Mouse (Mus musculus) NIH3T3 (cell line): ENCODE data around the gene AL732309.1.
"Not testable (repeated sequence)": the region's sequence is repeated elsewhere in the genome, so short reads cannot be mapped to it uniquely, and the experiment has no call there.

Experiments
- DNase-seq: peaks from one replicate; pipeline ENCODE4 v3.0.0-alpha.2; 2012; ENCODE audit warnings: low read depth

Gene AL732309.1

DNA sequence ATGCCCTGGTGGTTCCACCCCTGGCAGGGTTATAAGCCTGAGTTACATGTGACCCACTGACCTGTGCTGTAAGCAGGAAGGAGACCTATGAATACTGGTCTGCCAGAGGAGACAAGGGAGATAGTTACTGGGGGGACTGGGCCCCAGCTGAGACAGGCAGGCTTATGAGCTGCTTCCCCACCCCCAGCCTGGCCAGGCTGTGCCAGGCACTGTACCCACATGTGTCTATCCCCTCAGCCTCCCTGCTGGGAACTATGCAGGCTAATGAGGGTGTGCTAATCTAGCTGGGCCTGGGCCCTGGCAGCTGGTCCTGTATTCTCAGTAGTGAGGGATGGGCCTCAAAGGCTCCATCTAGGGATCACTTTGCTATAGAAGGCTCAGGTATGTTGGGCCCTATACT is 20.6 kb upstream of the AL732309.1 start:
- DNase-seq = no peak

DNA sequence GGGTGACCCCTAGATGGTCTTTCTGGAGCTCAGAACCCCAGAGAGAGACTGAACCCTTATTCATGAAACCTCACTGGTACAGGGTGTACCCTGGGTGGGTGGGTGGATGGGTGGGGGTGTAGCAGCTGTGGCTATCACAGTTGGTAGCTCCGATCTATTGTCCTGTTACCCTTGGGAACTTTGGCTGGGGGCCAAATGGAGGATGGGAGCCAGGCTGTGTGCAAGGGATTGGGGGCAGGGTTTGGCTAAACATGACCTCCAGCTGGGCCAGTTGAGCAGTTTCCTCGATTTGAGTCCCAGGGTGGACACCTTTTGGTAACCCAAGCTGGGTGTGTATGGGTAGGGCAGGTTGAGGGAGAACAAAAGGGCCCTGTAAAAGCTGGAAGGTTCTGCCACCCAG is 20.1 kb upstream of the AL732309.1 start:
- no peak for DNase-seq

DNA sequence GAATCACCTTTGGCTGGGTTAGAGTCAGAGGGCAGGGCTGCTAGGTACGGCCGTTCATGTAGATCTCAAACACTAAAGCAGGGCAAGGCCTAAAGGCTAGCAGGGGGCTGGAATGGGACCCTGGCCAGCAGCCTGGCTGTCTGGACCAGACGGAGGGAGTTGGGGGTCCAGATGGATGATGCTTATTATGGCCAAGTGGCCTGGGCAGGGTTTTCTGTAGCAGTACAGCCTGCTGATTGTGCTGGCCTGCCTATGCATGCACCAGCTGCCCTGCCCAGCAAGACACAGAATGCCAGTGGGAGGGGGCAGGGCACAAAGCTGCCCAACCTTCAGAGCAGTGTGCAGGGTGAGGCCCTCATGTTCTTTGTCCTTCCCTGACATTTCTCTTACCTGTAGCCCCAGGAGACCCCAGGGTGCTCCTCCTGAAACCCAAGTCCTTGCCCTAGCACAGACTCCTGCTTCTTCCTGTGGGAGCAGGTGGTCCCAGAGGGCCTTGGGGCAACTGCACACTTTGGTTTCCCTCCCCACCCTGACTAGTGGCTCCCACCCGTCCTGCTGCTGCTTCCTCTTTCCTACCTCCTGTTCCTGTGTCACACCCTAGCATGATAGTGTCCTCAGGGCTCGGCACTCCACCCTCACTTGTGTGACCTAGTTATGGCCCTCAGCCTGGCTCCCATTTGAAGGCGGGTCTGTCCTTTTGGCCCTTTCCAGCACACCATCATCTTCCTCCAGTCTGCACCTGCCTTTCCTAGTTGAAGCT is 19.4 kb upstream of the AL732309.1 start:
- DNase-seq = no peak

DNA sequence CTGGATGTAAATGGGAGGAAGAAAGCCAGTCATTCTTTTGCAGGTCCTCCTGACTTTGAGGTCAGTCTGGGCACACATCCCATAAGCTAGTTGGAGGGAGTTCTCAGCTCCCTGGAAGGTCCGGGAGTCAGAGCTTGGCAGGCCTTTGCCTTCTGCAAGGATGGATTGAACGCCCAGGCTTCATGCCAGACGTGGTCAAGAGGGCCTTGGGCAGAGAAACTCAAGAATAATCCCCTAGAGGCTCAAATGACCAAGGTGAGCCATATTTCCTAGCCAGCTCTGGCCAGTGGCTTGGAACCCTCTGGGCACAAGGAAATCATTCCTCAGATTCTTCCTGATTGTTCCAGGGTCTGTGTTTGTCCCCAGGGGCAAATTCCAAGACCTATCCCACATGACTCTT is 18.2 kb upstream of the AL732309.1 start:
- peak; percentile 80 for DNase-seq

DNA sequence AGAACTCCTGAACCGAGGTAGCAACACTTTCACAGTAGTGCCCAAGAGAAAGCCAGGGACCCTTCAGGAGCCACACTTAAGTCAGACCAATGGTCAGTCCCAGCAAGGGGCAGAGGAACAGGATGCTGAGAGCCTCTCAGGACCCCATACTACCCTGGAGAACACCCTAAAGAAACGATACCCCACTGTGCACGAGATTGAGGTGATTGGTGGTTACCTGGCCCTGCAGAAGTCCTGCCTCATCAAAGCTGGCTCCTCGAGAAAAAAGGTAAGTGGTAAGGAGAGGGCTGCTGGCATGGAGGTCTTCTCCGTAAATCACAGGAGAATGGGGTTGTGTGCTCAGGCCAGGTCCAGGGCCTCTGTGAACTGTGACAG is 17.6 kb upstream of the AL732309.1 start:
- no peak for DNase-seq

DNA sequence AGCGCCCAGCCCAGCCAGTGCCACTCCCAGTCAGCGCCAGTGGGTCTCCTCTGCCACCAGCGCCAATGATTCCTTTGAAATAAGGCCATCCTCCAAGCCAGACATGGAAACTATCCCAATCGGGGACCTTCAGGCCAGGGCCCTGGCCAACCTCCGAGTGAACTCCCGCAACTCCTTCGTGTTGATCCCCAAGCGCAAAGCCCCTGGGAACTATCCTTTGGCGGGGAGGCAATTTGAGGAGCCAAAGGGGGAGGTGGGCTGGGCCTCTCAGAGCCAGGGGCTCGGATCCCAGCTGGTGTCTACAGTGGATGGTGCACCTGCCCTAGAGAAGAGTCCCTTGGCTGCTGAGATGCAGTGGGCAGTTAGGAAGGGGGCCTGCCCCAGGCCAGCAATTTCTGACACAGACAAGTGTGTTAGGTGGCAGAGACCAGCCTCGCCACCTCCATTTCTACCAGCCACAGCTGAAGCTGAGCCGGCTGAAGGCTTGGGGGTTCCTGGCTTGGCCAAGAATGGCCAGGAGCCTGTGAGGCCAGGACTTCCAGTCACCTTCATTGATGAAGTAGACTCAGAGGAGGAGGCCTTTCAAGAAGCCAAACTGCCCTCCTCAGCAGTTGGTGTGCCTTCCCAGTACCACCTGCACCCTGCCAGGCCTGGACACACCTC is 17.1 kb upstream of the AL732309.1 start:
- DNase-seq = no peak

DNA sequence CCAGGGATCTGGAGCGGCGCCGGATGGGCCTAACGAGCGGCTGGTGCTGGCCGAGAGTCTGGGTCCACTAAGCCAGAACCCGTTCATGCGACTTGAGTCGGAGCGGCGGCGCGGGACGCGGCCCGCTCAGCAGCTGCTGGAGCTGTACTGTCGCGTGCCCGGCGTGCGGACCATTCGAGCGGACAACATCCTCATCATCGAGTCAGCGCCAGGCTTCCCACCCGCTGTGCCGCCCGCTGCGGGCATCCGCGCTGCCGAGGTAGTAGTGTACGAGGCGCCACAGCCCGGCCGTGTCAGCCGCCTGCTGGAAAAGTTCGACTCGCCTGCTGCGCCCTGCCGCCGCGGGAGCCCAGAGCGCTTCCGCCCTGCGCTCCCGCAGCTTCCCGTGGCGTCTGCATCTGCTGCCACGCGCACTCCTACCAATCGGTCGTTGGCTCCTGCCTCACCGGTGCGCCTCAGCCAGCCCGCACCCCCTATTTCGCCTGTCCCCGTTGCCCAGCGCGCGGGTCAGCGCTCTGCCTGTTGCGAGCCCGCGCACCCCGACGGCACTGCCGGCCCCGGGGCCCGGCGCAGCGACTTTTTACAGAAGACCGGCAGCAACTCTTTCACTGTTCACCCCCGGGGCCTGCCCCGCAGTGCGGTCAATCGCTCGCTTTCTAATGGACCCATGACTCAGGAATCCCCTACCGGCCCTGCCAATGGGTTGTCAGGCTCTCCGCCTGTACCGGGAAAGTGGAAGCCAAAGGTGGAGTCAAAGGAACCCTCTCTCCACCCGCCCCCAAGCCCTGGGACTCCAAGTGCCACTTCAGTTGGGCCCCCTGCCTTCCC is 16.3 kb upstream of the AL732309.1 start:
- DNase-seq = peak; percentile 50

DNA sequence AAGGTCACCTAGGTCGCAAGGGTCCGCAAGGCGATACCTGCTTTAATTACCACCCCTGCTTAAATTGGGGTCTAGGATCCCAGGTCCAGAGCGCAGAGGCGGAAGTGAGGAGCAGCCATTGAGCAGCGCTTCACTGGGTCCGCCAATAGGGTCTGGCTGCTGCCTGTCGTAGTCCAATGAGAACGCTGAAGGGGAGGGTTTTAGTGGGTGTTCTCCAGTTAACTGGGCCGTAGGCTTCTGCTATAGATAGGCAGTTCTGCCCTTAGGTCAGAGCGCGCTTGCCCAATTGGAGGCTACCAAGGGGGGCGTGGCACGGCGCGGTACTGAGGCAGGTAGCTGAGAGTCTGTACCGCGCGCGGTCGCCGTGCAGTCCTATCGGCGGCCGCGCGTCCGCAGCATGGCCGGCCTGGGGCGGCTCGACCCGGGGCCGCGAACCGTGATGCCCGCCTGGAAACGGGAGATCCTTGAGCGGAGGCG is 15.7 kb upstream of the AL732309.1 start, which contains the start of gene Tprn:
Gene Tprn, plus strand, starts transcription at position 328 of the 477 bp plus-strand sequence.
- DNase-seq = peak; percentile 95

DNA sequence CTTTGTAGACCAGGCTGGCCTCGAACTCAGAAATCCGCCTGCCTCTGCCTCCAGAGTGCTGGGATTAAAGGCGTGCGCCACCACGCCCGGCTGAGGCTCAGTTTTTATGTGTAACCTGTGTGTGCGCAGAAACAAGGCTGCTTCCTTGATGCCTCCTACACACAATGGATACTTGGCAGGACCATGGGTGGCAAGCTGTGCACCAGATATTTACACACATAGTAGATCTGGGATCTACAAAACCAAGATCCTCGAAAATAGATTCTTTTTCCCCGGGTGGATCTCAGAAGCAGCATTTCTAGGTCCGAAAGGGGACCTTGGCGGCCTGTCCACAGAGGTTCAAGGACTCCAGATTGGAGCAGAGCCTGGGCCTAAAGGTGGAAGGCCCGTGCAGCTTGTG is 15.2 kb upstream of the AL732309.1 start:
- no peak for DNase-seq

DNA sequence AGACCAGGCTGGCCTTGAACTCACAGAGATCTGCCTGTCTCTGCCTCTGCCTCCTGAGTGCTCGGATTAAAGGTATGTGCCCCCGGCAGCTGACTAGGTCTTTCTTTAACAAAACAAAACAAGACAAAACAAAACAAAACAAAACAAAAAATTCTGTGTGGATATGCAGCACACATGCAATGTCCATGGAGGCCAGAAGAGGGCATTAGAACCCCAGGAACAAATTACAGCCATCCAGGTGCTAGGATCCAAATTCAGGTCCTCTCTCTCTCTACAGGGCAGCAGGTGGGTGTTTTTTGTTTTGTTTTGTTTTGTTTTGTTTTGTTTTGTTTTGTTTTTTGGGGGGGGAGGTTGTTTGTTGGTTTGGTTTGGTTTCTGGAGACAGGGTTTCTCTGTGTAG is 12.2 kb upstream of the AL732309.1 start:
- DNase-seq = peak; percentile 47

DNA sequence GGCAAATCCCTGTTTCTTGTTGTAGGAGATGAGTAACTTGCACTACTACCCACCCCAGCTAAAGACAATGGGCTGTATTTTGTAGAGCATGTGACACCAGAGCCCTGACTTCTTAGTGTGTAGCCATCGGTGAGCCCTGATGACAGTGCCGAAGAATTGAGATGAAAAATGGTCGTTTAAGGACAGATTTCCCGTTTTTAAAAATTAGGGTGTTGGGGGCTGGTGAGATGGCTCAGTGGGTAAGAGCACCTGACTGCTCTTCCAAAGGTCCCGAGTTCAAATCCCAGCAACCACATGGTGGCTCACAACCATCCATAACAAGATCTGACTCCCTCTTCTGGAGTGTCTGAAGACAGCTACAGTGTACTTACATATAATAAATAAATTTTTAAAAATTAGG is 10.6 kb upstream of the AL732309.1 start:
- not testable (repeated sequence) for DNase-seq

DNA sequence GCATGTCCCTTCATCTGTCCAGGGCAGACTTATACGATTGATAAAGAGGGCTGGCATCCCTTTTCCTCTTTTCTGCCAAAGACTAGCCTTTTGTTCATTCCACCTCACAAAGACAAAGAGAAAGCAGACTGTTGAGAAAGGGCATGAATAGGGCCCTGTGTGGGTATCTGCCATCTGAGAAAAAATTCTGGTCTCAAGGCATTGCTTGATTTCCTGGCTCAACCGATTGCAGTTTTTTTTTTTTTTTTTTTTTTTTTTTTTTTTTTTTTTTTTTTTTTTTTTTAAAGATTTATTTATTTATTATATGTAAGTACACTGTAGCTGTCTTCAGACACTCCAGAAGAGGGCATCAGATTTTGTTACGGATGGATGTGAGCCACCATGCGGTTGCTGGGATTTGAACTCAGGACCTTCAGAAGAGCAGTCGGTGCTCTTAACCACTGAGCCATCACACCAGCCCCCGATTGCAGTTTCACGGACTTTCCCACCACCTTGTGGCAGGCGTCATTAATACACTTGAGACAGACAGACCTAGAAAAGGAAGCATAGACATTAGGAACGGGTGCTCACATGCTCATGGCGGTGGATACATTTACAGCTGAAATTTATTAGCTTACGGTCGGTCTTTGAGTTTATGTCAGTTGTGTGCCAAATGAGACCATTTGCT is 9.9 kb upstream of the AL732309.1 start:
- peak; percentile 80 for DNase-seq

DNA sequence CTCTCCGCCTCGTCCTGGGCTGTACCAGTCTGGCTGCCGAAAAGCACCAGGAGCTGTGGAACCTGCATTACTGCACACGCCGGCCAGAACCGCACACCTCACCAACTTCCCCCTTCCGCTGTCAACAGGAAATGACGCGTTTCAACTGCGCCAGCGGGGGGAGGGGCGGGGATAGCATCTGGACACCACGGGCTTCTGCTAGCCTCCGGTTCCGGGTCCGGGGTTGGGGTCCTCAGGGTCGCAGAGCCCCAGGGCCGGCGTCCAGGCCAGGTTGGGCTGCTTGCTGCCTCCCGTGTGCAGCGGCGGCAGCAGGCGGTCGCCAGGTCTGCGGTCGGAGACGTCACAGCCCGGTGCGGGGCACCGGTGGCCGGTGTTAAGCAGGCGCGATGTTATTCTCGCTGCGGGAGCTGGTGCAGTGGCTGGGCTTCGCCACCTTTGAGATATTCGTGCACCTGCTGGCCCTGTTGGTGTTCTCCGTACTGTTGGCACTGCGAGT is 8.7 kb upstream of the AL732309.1 start, which contains the start of gene Tmem203:
Gene Tmem203, plus strand, starts transcription at position 156 of the 496 bp plus-strand sequence.
- DNase-seq = peak; percentile 94

DNA sequence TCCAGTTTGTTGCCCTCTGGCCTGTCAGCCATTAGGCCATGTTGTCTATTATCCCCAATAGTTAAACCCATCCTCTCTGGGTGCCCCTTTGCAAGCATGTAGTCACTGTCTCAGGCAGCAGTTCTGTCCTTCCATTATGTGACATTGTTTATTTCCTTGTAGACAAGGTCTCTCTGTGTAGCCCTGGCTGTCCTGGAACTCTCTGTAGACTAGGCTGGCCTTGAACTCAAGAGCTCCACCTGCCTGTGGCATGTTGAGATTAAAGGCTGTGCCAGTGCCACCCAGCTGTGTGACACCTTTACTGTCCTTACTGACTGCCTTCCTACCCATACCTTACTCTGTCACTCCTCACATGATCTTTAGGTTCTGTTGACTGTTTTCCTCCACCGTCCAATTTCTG is 5.7 kb upstream of the AL732309.1 start:
- DNase-seq = no peak

DNA sequence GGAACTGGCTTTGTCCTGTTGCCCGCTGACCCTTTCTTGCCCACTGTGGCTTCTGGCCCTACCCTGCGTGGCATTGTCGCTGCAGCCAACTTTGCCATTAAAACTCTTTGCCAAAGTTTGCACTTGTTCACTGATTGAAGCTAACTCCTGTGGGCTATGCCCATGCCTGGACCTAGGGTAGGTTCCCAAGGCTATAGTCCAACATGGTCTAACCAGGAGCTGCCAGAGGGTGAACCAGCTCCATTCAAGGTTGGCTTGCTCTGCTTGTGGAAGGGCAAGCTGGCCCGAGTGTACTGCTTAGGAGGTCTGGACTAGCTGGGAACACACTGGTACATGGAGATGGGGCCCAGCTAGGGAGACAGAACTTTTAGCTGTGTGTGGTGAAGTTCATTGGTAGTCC is 2.5 kb downstream of the AL732309.1 start:
- DNase-seq = no peak

DNA sequence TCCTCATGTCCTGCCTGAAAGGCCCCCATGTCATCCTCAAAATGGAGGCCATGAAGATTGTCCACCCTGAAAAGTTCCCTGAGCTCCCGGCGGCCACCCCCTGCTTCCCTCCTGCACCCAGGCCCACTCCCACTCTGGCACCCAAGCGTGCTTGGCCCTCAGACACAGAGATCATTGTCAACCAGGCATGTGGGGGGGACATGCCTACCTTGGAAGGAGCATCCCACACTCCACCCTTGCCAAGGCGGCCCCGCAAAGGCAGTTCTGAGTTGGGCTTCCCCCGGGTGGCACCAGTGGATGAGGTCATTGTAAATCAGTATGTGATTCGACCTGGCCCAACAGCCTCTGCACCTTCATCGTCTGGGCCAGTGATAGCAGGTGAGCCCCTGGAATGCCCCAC is 3.3 kb downstream of the AL732309.1 start:
- no peak for DNase-seq

DNA sequence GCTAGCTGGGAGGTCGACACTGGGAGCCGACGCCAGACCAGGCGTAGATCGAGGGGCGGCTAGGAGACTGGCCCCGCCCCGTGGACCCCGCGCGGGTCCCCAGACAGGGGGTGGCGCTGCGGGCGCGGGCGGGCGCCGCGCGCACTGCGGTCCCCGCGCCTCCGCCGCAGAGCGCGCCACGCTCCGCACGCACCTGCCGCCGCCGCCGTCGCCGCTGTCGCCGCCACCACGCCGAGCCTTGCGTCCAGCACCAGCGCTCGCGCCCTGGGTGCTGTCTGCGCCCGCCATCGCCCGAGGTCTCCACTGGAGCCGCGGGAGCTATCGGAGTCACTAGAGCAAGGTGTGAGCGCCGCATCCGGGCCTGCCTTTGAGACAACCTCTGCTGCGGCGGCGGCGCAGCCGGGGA is 4.6 kb downstream of the AL732309.1 start, which contains the start of the genes Rnf208 and Cysrt1:
Gene Rnf208, plus strand, starts transcription at position 155 of the 406 bp plus-strand sequence.
Gene Cysrt1, minus strand, starts transcription at position 352 of the 406 bp plus-strand sequence.
- DNase-seq = no peak

DNA sequence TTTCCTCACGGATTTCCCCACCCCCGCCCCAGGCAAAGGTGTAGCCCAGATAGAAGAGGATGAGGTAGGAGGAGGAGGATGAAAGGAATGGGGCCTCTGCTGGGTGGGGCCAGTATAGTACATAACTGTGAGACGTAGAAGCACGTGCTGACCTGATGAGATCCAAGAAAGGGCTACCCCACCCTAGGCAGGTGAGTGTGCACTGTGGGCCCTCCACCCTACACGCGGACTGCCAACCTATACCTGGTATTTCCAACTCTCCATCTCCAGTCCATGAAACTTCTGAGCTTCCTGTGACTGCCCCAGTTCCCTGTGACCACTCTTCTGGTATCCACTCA is 5.3 kb downstream of the AL732309.1 start:
- DNase-seq = no peak

DNA sequence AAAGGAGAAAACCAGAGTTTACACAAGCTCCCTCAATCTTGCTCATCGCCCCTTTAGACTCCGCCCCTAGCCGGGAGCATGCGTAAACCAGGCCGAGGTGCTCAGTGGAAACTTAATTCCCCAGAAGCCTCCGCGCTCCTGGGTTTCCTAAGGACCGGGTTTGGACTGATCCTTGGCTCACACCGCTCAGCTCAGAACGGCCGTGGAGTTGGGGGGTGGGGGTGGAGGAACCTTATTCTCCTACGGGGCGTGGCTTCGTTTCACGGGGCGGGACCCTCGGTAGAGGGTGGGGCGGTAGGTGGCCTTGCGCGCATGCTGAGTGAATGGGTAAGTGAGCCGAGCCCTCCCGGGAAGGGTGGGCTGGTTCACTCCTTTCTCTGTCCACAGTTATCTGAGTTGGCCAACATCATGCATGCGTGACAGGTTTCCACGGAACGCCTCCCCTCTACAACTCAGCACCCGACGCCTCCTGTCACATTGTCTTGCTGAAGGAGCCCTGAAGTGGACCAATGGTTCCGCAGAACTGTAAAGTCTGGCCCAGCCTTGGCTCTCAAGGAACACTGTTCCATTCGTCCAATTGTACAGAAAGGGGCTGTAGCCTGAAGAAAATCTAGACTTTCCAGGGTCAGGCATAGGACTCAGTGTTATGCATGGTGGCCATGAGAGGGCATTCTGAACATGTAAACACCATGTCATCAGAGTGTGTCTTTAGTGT is 5.8 kb downstream of the AL732309.1 start:
- DNase-seq = no peak

DNA sequence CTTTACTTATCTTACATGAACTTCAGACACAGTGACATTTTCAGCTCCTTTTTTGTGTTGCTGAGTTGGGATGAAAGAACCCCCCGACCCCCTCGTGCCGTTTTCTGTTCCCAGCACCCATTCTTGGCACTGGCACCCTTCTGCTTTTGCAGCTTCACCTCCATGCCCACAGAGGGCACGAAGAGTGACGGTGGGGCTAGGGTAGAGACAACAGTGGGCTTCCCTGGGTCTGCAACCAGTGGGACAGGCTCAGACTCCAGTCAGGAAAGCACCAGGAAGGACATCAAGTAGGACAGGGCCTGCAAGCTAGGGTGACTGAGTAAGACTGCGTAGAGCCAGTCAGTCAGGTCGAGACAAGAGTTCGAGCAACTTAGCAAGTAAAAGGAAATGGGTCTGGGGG is 6.4 kb downstream of the AL732309.1 start:
- DNase-seq = no peak

DNA sequence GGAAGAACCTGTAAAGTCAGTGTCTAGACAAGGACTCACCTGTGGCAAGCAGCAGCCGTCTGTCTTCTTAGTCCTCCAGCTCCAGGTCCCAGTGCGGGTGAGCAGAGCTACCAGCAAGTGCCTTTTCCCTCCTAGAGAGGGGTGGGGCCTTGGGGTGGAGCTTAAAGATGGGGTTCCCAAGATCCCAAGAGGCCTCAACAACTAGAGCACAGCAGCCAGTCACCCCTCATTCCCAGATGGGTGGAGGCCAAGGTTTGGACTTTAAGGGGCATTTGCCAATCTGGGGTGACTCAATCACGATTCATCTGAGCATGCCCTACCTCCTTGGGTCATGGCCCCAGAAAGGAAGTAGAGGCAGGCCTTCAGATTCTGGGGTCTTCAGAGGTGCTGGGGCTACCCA is 6.9 kb downstream of the AL732309.1 start:
- no peak for DNase-seq
